Comparison of ENCODE assay signal across 8 mouse cellular contexts in the genomic region with DNA sequence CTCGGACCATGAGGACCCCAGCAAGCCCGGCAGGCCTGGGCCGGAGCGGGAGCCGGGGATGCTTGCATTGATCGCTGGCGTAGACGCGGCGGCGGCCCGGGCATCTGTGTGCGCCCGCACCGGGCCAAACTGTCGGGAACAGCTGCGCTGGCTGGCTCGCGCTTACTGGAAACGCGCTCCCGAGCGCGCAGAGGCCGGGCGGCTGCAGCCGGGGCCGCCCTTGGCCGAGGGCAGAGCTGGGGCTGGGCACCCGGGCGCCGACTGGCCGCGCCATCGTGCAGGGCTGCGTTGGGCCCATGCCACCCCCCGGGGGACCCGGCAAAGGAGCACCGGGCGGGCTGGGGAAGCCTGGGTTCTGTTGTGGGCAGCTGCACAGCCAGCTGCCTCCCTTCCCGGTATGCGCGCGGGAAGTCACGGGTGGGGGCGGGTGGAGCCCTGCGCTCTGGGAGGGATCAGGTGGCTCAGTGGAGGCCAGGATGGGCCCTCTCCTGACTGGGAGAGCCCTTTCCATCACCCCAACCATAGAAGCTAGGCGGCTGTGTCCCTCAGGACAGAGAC. TPM values are rescaled to one million over a fixed set of nuclear protein-coding genes. Genes with fewer than 3 reads are reported as not detected.
A peak's percentile ranks its signal among the peaks of the same experiment; 100 is the strongest.
DNase-seq lines count a peak whose midpoint lies in the region; ATAC-seq and TF ChIP-seq lines count a peak whose summit lies in the region.

No protein-coding gene starts in this region.

- 3% methylated on average over 47 of the region's 48 CpGs for WGBS in forebrain, embryonic 16.5 days
- 1% methylated on average over 48 of the region's 48 CpGs for WGBS in hindbrain, embryonic 12.5 days
- WGBS in liver, adult 2 months: 5% methylated on average over 48 of the region's 48 CpGs

- H3K9me3 ChIP-seq in forebrain, embryonic 16.5 days (ENCODE audit: control insufficient read depth, low read length): no peaks in the 10 kb centered on the region
- no peaks in the 10 kb centered on the region for H3K9me3 ChIP-seq in hindbrain, embryonic 12.5 days (replicated peaks)

- peak; percentile 79 for ATAC-seq in forebrain, embryonic 16.5 days
- ATAC-seq in hindbrain, embryonic 12.5 days (ENCODE audit: low FRiP score): peak; percentile 72

- H3K4me3 ChIP-seq in forebrain, embryonic 16.5 days (replicated peaks; ENCODE audit: low read length): peak overlapping the region; percentile 44
- H3K4me3 ChIP-seq in hindbrain, embryonic 12.5 days: peak overlapping the region; percentile 38
- H3K4me3 ChIP-seq in liver, adult 2 months (ENCODE audit: insufficient read depth, low read depth, low read length): peak overlapping the region; percentile 19; the same call in 1 of the 2 replicates
- H3K4me3 ChIP-seq in myocyte: no peak overlapping the region

- peaks cover 2% of the 10 kb centered on the region; the same call in 1 of the 2 replicates for H3K27me3 ChIP-seq in forebrain, embryonic 16.5 days (replicated peaks; ENCODE audit: control insufficient read depth, insufficient read depth, low read length)
- peaks cover 58% of the 10 kb centered on the region for H3K27me3 ChIP-seq in hindbrain, embryonic 12.5 days
- peaks cover 3% of the 10 kb centered on the region; the same call in 1 of the 2 replicates for H3K27me3 ChIP-seq in liver, adult 2 months (ENCODE audit: control insufficient read depth, insufficient read depth, low read length)
- no peaks in the 10 kb centered on the region for H3K27me3 ChIP-seq in myocyte (ENCODE audit: control insufficient read depth, insufficient read depth, insufficient read length)

- H3K9ac ChIP-seq in forebrain, embryonic 16.5 days (replicated peaks; ENCODE audit: low read depth, low read length): peak overlapping the region; percentile 55
- peak overlapping the region; percentile 60 for H3K9ac ChIP-seq in hindbrain, embryonic 12.5 days
- H3K9ac ChIP-seq in liver, adult 2 months (ENCODE audit: low read depth, low read length): peak overlapping the region; percentile 59

- peaks cover 9% of the 10 kb centered on the region for H3K4me1 ChIP-seq in forebrain, embryonic 16.5 days (replicated peaks; ENCODE audit: control insufficient read depth, insufficient read depth, low read length)
- H3K4me1 ChIP-seq in hindbrain, embryonic 12.5 days: peaks cover 41% of the 10 kb centered on the region
- H3K4me1 ChIP-seq in liver, adult 2 months (ENCODE audit: control insufficient read depth, insufficient read depth, low read length): peaks cover 7% of the 10 kb centered on the region

- TF ChIP-seq CTCF in liver, adult 2 months (IDR thresholded peaks at IDR 0.05; ENCODE audit: low read depth, low read length): no peak

- no peak overlapping the region for H3K27ac ChIP-seq in forebrain, embryonic 16.5 days (ENCODE audit: low read length)
- no peak overlapping the region for H3K27ac ChIP-seq in hindbrain, embryonic 12.5 days
- no peak overlapping the region for H3K27ac ChIP-seq in liver, adult 2 months (replicated peaks; ENCODE audit: insufficient read depth, low read depth, low read length)

- H3K79me2 ChIP-seq in liver, adult 2 months (ENCODE audit: control insufficient read depth, insufficient read depth, low read length): no peaks in the 10 kb centered on the region
- no peaks in the 10 kb centered on the region for H3K79me2 ChIP-seq in myocyte (ENCODE audit: control insufficient read depth, insufficient read depth)

- H3ac ChIP-seq in myocyte (ENCODE audit: control insufficient read depth, insufficient read length): no peak overlapping the region

- peak; percentile 57 to 67 for DNase-seq in cerebellum, postnatal 14 days
- no peak for DNase-seq in cerebellum, adult 9-11 months
- DNase-seq in MN1 (ENCODE audit: low spot score): peak; percentile 71
- no peak for DNase-seq in liver, adult 2 months (ENCODE audit: extremely low read depth, low read depth, low spot score)
- peak; percentile 36 to 37 for DNase-seq in urinary bladder, postnatal 36 days (ENCODE audit: low spot score in 2 of 2)

- TF ChIP-seq POLR2A in liver, adult 2 months (IDR thresholded peaks at IDR 0.05; ENCODE audit: extremely low read depth, insufficient read depth, low read length): no peak
- TF ChIP-seq POLR2A in myocyte (IDR thresholded peaks at IDR 0.05; ENCODE audit: insufficient read length, low read depth): peak; percentile 7

- H3K4me2 ChIP-seq in forebrain, embryonic 16.5 days (ENCODE audit: low read length): peak overlapping the region; percentile 80
- peak overlapping the region; percentile 78 for H3K4me2 ChIP-seq in hindbrain, embryonic 12.5 days (replicated peaks)
- peak overlapping the region; percentile 53 for H3K4me2 ChIP-seq in myocyte (ENCODE audit: low read depth)

- H3K36me3 ChIP-seq in forebrain, embryonic 16.5 days (ENCODE audit: control insufficient read depth, insufficient read depth): no peaks in the 10 kb centered on the region
- H3K36me3 ChIP-seq in hindbrain, embryonic 12.5 days: no peaks in the 10 kb centered on the region
- H3K36me3 ChIP-seq in liver, adult 2 months (ENCODE audit: control insufficient read depth, insufficient read depth, low read length): no peaks in the 10 kb centered on the region
- H3K36me3 ChIP-seq in myocyte (ENCODE audit: control insufficient read depth, insufficient read depth): no peaks in the 10 kb centered on the region

TF ChIP-seq in myocyte, 11 proteins besides CTCF, POLR2A, EP300 and RAD21:
- TF ChIP-seq MYOD1 (IDR thresholded peaks at IDR 0.05; ENCODE audit: control insufficient read depth in 1 of 3, insufficient read length in 2 of 3, low read depth in 2 of 3) (peak in 2 of 3 experiments; percentile 81 to 84), POLR2AphosphoS2 (IDR thresholded peaks at IDR 0.05; ENCODE audit: insufficient read length, low read depth) (no peak), MAX (IDR thresholded peaks at IDR 0.05; ENCODE audit: low read depth) (no peak), REST (IDR thresholded peaks at IDR 0.05; ENCODE audit: insufficient read depth, insufficient read length) (no peak), TCF12 (IDR thresholded peaks at IDR 0.05; ENCODE audit: insufficient read depth, poor library complexity, severe bottlenecking) (peak; percentile 31), CEBPB (IDR thresholded peaks at IDR 0.05; ENCODE audit: insufficient read depth, poor library complexity, severe bottlenecking) (no peak), SRF (IDR thresholded peaks at IDR 0.05; ENCODE audit: control insufficient read depth, insufficient read length, low read depth) (no peak), TCF3 (IDR thresholded peaks at IDR 0.05; ENCODE audit: insufficient read length, low read depth) (peak; percentile 62), USF1 (IDR thresholded peaks at IDR 0.05; ENCODE audit: low read depth) (no peak), E2F4 (IDR thresholded peaks at IDR 0.05; ENCODE audit: insufficient read depth) (no peak), MYOG (IDR thresholded peaks at IDR 0.05; ENCODE audit: control insufficient read depth in 1 of 3, insufficient read depth in 1 of 3, insufficient read length in 2 of 3, low read depth in 2 of 3) (peak in 2 of 3 experiments; percentile 79 to 86)
TF ChIP-seq in myocyte: peak in this region for 4.

RNA-seq across cellular contexts. Expression of gene Socs3, which starts 39.0 kb away (rescaled TPM):
- polyA plus RNA-seq in forebrain, embryonic 16.5 days (2015; fragmentation: Nextera tagmentation; extraction: Ambion mirVana): 11.7 and 13.7 TPM in 2 replicates
- 10.4 and 11.8 TPM in 2 replicates for polyA plus RNA-seq in hindbrain, embryonic 12.5 days (2016; fragmentation: Nextera tagmentation; extraction: Ambion mirVana)
- total RNA-seq in liver, adult 2 months (2014; rRNA removed): 2.0 and 2.4 TPM in 2 replicates
- 4.0 and 7.5 TPM in 2 replicates for polyA plus RNA-seq in liver, adult 2 months (2012; rRNA removed)
- polyA plus RNA-seq in myocyte (2012; fragmentation: generic; extraction: Trizol): 27.3 TPM

RNA-seq across cellular contexts. Expression of gene Pgs1, which starts 55.2 kb away (rescaled TPM):
- polyA plus RNA-seq in forebrain, embryonic 16.5 days (2015; fragmentation: Nextera tagmentation; extraction: Ambion mirVana): 56.9 and 58.1 TPM in 2 replicates
- 41.8 and 46.7 TPM in 2 replicates for polyA plus RNA-seq in hindbrain, embryonic 12.5 days (2016; fragmentation: Nextera tagmentation; extraction: Ambion mirVana)
- 4.7 and 5.0 TPM in 2 replicates for total RNA-seq in liver, adult 2 months (2014; rRNA removed)
- polyA plus RNA-seq in liver, adult 2 months (2012; rRNA removed): 17.8 and 22.1 TPM in 2 replicates
- polyA plus RNA-seq in myocyte (2012; fragmentation: generic; extraction: Trizol): 61.6 TPM

RNA-seq across cellular contexts. Expression of gene Tha1, which starts 57.6 kb away (rescaled TPM):
- 3.7 and 5.4 TPM in 2 replicates for polyA plus RNA-seq in forebrain, embryonic 16.5 days (2015; fragmentation: Nextera tagmentation; extraction: Ambion mirVana)
- 2.7 and 3.1 TPM in 2 replicates for polyA plus RNA-seq in hindbrain, embryonic 12.5 days (2016; fragmentation: Nextera tagmentation; extraction: Ambion mirVana)
- total RNA-seq in liver, adult 2 months (2014; rRNA removed): 6.1 and 7.4 TPM in 2 replicates
- 10.0 and 11.4 TPM in 2 replicates for polyA plus RNA-seq in liver, adult 2 months (2012; rRNA removed)
- 2.5 TPM for polyA plus RNA-seq in myocyte (2012; fragmentation: generic; extraction: Trizol)

Comparison
In these comparisons a context has a peak if more than half of its experiments do, and no peak if none do; other contexts are left out.
1. DNase-seq: peak in cerebellum, postnatal 14 days (2 of 2), MN1 (single experiment) and urinary bladder, postnatal 36 days (2 of 2); none in cerebellum, adult 9-11 months (single experiment) and liver, adult 2 months (single experiment).
2. Peak in every context shown above with its lines, with median percentiles within 50 percentile points of each other: H3K4me2 ChIP-seq and H3K9ac ChIP-seq.